Mouse (Mus musculus) stomach, postnatal 0 days (tissue): ENCODE data around the gene Rbmx2.

Source experiments
- CTCF ChIP-seq: IDR thresholded peaks from 2 replicates; pipeline ENCODE4 v1.5.1; 2016; ENCODE audit warnings: antibody characterized with exemption, low read depth, mild to moderate bottlenecking, moderate library complexity
- EP300 ChIP-seq: optimal IDR thresholded peaks from 2 replicates; pipeline ENCODE3; 2016; ENCODE audit warnings: antibody characterized with exemption

GRCm38 (mm10) chrX:48709701-48710100 is 14.9 kb downstream of the Rbmx2 start:
- TF ChIP-seq CTCF (no peak), EP300 (no peak)
